Mouse (Mus musculus) brown adipose tissue, adult 24 weeks (tissue): ENCODE data around the gene Phyhipl. TPM values are rescaled to one million over a fixed set of nuclear protein-coding genes. Genes with fewer than 3 reads are reported as not detected.

ENCODE experiments used
- H3K27ac ChIP-seq: fragments of 200-500 bp; replicated peaks from 2 replicates; pipeline ENCODE4 v1.5.1; 2012; ENCODE audit warnings: low read depth, mild to moderate bottlenecking, low read length
- H3K4me1 ChIP-seq: fragments of 200-500 bp; 2 replicates; pipeline ENCODE4 v1.6.1; 2012; ENCODE audit warnings: low read length, mixed read lengths; ENCODE audit not compliant: control insufficient read depth, insufficient read depth, insufficient read length
- H3K4me3 ChIP-seq: fragments of 200-500 bp; 2 replicates; pipeline ENCODE4 v1.5.1; 2012; ENCODE audit warnings: low read depth, mild to moderate bottlenecking, low read length, moderate library complexity; ENCODE audit not compliant: insufficient read depth
- polyA plus RNA-seq: library from polyadenylated mRNA; stranded (reverse); fragments of >200 nt; gene quantifications from 2 replicates; pipeline ENCODE4 v1.2.4, GENCODE M21; 2012; ENCODE audit not compliant: missing spikeins, insufficient read depth, insufficient read length

Phyhipl gene
- polyA plus RNA-seq, 1 experiment: not detected

DNA sequence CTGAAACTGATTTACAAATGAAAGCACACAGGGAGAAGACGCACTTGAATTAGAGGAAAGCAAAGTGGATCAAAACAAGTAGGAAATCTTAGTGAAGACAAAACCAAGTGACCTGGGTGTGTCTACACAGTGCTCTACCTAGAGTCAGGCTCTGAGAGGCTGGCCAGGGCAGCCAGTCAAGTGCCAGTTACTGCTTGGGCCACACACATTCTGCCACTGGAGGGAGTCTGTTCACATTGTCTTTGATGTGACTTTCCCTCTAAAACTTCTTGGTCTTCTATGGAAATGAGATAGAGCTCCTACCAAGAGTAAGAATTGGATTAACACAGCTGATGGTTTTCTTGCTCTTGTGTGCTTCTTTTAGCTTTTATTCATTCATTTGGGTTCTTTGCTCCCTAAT, 61.8 kb downstream of the Phyhipl start:
- Histone ChIP-seq H3K4me3 (no peak overlapping the region), H3K4me1 (0 out of 2 replicates have a peak, but pooled peaks cover 2% of the 10 kb centered on the region), H3K27ac (no peak overlapping the region)

DNA sequence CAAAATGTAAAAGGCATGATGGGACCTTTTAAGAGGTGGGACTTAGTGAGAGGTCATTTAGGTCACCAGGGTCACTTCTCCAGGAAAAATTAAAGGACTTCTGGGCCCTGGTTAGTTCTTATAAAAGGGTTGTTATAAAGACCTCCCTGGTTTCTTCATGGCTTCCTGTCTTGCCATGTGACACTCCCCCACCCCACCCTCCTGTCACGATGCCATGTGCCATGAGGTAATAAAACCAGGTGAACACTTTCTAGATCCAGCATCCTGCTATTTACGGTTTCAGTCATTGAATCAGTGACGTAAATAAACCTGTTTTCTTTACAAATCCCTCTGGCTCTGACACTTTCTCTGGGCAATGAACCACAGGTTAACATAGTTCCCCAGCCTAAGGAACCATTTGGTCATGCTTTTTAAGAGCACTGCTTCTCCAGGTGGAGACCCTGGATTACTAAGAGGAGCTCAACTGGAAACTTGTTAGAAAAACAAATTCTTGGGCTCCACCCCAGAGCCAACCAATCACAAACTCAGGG, 68.8 kb downstream of the Phyhipl start:
- no peaks in the 10 kb centered on the region for H3K4me1 ChIP-seq
- H3K4me3 ChIP-seq: no peak overlapping the region
- H3K27ac ChIP-seq: no peak overlapping the region

DNA sequence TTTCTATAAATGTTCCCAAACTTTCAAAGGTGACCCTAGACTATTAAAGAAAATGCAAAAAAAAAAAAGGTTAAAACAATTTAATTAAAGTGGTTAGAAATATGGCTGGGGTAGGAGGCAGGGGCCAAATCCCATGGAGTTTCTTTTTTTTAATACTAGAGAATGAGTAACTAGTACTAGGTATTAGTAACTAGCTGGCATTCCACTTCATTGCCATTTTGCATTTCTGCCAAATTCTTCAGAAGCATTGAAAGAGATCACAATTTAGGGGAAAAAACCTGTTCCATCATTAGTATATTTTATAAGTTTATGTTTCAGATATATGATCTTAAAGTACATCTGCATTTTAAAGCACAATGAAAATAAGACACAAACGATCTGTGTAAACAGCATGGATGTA, 71.6 kb downstream of the Phyhipl start:
- Histone ChIP-seq H3K4me1 (no peaks in the 10 kb centered on the region), H3K4me3 (no peak overlapping the region), H3K27ac (no peak overlapping the region)

DNA sequence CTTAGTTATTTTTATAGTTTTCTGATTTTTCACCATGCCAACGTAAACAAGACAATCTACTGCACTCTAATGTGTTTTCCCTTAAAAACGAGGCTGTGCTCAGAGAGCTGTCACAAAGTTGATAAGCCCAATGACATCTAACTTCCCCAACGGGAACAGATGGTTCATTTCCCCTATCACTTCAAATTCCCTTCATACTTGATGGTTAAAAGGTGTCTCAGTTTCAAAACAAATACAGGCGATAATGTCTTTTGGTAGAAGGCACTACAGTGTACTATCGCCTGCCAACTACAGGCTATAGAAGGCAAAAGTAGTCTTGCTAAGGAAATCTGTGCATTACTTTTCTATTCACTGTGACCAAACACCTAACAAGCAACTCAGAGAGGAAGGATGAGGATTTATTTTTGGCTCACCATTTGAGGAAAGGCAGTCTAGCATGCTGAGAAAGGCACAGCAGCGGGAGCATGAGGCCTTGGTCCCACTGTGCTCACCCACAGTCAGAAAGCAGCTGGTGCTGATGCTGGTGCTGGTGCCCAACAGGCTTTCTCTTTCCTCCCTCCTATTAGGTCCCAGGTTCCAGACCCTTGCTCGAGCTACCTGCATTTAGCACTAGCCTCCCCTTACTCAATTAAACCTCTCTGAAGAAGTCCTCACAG, 74.1 kb downstream of the Phyhipl start:
- Histone ChIP-seq H3K4me3 (no peak overlapping the region), H3K4me1 (no peaks in the 10 kb centered on the region), H3K27ac (no peak overlapping the region)

DNA sequence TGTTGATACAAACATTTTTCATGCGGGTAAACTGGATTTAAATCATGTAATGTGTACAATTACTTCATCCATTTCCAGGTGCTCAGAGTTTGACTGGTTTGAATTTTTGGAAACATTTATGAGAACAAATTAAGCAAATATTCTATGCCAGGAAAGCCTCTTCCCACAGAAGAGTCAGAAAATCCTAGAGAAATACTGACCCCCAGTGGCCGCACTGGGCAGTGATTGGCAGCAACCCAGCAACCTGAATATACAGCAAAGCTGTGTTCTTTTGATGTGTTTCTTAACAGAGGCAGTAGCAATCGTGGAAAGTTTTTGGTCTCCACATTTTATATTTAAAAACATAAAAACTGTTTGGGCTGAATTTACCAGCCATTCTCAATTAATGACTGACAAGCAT, 92.1 kb downstream of the Phyhipl start:
- no peak overlapping the region for H3K27ac ChIP-seq
- no peak overlapping the region for H3K4me3 ChIP-seq

DNA sequence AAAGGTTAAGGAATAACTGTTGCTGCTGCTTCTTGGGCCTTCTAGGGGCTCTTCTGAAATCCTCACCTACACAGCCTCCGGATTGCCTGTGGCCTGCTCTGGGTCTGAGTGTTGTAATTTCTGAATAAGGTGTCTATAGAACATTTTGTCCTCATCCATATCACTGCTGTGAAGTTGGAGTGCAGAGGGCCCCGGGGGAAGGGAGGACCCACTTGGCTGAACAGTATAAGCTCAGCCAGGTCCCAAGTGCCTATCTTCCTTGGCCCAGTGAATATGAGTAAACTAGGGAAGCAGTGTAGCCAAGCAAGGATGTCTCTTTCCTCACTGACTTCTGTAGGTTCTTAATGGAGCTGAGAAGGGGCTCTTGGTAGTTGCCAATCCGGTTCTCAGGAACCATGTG, 103.2 kb downstream of the Phyhipl start:
- no peak overlapping the region for H3K27ac ChIP-seq
- H3K4me3 ChIP-seq: no peak overlapping the region
- no peaks in the 10 kb centered on the region for H3K4me1 ChIP-seq

More for the DNA sequence above, 92.1 kb downstream of the Phyhipl start:
- no peaks in the 10 kb centered on the region for H3K4me1 ChIP-seq

DNA sequence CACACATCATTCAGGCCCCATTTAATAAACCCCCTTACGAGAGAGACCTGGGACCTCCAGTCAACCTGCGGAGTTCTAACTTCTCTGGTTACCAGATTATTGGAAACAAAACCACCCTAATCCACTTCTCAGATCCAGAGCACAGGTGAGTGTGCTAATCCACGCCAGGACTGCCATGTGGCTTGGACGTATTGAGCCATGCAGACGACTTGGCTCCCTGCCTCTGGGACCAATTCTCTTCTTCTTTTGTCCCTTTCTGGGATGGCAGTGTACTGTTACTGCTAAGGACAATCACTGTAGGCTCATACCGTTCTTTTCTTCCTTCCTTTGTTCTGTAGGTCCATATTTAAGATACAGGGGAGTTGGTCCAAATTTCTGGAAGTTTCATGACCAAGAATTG, 112.9 kb downstream of the Phyhipl start:
- Histone ChIP-seq H3K4me3 (no peak overlapping the region), H3K27ac (no peak overlapping the region), H3K4me1 (no peaks in the 10 kb centered on the region)

DNA sequence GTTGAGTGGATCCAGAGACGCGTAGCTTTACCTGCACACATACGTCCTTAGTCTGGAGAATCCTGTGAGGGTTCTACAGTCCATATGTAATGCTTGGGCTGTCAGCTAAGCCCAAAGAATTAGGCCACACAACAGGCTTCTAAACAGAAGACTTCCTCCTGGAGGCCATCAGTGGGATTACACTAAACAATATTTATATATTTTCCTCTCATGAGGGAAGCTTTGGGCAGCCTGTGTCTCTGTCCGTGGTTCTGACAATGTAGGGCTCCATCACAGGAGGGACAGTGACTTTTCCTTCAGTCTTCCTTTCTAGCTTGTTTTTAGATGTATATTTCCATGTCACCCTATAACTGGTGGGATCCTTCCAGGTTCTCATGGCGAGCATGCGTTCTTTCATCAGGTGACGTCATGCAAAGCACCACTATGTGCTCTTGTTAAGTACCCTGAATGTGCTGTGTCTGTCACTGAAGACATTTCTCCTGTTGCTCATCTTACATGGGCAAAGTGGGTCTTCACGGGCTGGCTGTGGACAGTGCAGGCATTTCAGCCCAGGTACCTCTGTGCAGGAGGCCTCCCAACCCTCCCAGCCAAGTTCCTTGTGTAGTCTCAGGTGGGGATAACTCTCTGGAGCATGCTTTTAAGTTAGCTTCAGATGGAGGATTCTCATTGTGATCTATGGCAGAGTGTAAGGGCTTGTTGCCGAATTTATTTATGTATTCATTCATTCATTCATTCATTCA, 115.1 kb downstream of the Phyhipl start:
- Histone ChIP-seq H3K4me1 (no peaks in the 10 kb centered on the region), H3K27ac (no peak overlapping the region), H3K4me3 (no peak overlapping the region)

DNA sequence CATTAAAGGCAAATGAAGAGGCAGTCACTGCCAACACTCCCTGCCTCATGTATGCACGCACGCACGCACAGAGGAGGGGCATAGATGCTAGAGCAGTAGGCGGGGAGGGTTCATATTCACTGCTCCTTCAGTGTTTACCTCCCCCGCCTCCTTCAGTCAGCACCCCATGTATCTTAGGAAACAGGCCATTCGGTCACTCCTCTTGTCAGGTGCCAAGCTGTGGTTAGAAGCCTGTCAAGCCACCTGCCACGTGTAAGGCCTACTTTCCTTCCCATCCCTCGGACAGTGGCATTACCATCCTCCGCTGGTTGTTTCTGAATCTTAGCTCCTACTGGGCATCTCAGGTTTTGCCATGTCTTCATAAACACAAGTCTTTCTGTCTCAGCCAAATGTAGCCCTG, 116.5 kb downstream of the Phyhipl start:
- Histone ChIP-seq H3K4me1 (no peaks in the 10 kb centered on the region), H3K4me3 (no peak overlapping the region), H3K27ac (no peak overlapping the region)

DNA sequence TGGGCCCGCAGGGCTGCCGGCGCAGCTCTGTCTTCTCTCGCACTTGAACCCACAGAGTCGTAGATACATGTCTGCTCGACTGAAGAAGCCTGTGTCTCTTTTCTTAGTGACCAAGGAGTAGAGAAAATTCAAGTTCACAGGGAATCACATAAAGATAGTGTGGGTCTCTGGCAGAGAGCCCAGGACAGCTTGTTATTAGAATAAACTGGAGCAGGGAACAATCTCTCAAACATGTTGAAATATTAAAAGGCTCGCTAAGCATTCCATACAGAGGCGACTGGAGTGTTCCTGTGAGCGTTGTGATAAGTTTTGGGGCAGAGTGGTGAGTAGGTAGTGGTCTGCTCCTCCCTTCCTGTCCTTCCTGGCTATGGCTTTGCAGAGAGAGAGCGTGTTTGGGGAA, 118.1 kb downstream of the Phyhipl start:
- Histone ChIP-seq H3K27ac (no peak overlapping the region), H3K4me1 (peaks cover 5% of the 10 kb centered on the region), H3K4me3 (no peak overlapping the region)

DNA sequence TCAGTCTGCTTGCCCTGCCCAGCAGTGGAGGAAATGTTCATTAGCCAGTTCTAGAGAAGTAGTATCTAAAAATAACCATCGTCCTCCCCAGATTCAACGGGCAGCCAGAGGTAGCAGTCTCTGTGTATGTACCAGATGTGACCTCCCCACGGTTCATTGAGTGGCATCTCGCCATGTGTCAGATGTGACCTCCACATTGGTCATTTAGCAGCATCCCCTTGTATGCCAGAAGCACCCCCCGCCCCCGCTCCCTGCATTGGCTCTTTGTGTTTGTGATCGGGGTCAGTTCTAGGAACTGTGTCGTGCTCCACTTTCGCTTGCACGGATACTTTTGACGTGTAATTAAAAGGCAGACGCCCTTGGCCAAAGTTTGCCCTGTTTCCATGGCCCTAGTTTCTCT, 120.4 kb downstream of the Phyhipl start:
- Histone ChIP-seq H3K4me1 (peaks cover 5% of the 10 kb centered on the region), H3K27ac (no peak overlapping the region), H3K4me3 (no peak overlapping the region)

DNA sequence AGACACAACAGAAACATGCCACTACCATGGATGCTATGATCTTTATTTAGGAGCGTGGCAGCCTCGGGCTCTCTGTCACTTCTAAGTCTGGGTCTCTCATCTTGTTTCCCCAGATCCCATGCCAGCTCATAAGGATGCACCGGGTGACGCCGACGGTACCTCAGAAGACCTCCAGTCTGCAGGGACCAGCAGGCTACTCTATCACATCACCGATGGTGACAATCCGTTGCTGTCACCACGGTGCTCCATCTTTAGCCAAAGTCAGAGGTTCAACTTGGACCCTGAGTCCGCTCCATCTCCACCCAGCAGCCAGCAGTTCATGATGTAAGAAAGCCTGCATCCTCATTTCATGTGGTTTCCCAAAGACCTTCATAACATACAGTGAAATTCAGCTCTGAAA, 121.2 kb downstream of the Phyhipl start:
- Histone ChIP-seq H3K4me3 (no peak overlapping the region), H3K27ac (no peak overlapping the region)

DNA sequence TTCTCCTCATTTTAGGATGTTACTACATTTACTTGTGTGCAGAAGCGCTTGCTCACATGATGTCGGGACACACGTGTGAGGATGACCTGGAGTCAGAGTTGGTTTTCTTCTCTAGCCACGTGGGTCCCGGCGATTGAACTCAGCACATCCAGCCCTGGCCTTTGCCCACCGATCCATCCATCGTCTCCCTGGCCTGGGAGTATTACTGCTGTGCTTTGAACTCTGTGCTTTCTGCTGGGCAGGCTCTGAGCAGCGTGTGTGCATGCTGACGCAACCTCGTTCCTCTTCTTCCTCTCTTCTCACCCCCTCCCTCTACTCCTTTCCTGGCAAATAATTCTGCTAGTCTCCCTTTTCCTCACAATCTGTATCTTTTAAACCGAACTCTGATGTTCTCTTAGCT, 121.8 kb downstream of the Phyhipl start:
- H3K4me3 ChIP-seq: no peak overlapping the region

More for the DNA sequence above, 121.2 kb downstream of the Phyhipl start:
- peaks cover 9% of the 10 kb centered on the region for H3K4me1 ChIP-seq

DNA sequence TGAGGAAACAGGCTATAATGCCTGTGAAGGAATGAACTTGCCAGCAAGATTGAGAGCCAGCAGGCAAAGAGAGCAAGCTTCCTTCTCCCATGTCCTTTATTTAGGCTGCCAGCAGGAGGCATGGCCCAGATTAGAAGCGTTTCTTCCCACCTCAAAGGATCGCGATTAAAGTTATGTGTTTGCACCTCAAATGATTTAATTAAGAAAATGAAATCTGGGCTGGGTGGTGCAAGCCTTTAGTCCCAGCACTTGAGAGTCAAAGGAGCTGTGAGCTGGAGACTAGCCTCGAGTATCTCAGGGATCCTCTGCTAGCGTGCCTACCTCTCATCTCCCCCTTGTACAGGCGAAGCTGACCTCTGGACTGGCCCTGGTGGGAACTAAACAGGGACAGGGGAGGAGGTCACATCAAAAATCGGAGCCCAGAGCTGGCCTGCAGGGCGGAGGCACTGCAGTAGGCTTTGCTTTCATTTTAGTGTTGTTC, 122.4 kb downstream of the Phyhipl start:
- peak overlapping the region; percentile 81 for H3K27ac ChIP-seq
- H3K4me3 ChIP-seq: peak overlapping the region; percentile 43
- H3K4me1 ChIP-seq: peaks cover 13% of the 10 kb centered on the region

More for the DNA sequence above, 121.8 kb downstream of the Phyhipl start:
- Histone ChIP-seq H3K4me1 (peaks cover 9% of the 10 kb centered on the region), H3K27ac (no peak overlapping the region)

DNA sequence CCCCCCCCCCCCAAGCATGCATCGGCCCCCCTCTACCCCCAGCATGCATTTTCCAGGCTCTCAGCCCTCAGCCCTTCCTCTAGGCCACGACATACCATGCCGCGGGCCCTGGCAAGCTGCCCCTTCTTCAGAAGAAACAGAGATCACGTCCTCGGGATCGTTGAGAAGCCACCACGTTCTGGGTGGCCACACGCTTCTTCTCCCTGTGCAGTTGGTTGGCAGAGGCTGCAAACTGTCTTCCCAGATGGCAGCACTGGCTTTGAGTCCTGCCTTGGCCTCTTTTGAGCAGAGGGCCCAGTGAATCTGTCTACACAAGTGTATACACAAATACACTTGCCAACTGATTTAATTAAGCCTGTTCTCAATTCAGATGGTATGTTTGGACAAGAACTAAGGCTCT, 123.5 kb downstream of the Phyhipl start:
- Histone ChIP-seq H3K27ac (no peak overlapping the region), H3K4me1 (peaks cover 16% of the 10 kb centered on the region), H3K4me3 (no peak overlapping the region)
